Mouse (Mus musculus) ovary, adult 2 months (tissue): ENCODE results near the gene Gm11569. TPM values are rescaled to one million over a fixed set of nuclear protein-coding genes. Genes with fewer than 3 reads are reported as not detected.

Source experiments
- polyA plus RNA-seq: library from polyadenylated mRNA; depleted of rRNA; stranded (reverse); fragments of >200 nt; gene quantifications from 2 replicates; pipeline ENCODE4 v1.2.3, GENCODE M21; 2012; rRNA removed

Gene Gm11569
- not detected in 2 replicates for polyA plus RNA-seq

DNA sequence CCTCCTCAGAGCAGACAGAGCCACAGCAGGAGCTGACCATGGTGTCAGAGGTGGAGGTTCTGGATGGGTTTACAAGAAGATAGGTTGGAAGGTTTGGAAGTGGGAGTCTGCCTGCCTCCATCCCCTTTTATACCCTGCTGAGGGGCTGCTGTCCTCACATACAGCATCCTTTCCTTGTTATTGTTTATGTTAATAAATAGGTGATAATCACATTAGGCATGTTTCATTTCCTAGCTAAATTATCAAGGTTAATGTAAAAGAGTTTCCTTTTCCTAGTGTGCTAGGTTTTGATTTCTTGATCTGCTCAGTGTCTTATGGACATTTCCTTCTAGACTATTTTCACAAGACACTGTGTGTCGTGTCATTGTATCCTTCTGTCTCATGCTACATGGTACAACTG lies at the start of gene Gm11569:
Gene Gm11569, minus strand, starts transcription at position 101 of the 400 bp plus-strand sequence.

DNA sequence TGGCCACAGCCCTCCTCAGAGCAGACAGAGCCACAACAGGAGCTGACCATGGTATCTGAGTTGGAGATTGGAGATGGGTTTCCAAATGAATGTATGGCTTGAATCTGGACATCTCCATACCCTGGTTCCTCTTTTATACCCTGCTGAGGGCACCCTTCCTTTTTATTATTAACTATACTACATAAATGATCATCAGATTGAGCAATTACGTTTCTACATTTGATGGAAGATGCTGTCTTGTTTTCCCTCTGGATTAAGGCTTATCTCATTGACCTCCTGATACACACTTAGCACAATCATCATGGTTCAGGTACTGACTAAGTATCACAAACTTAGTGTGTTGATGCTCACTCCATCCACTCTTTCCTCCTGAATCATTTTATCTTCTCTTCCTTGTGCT lies 39.2 kb upstream of the Gm11569 start, which contains the start of gene 2300003K06Rik:
Gene 2300003K06Rik, minus strand, starts transcription at position 101 of the 400 bp plus-strand sequence.

DNA sequence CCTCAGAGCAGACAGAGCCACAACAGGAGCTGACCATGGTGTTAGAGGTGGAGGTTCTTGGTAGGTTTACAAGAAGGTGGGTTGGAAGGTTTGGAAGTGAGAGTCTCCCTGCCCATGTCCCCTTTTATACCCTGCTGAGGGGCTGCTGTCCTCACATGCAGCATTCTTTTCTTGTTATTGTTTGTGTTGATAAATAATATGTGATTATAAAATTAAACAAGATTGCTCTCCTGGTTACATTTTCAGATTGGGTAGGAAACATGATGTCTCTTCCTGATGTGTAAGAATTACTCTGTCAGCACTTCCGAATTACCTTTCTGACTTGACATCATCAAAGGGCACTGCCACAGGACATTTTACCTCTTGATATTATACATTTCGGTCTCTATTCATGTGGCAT lies 16.8 kb upstream of the Gm11569 start, which contains the start of gene Gm11564:
Gene Gm11564, minus strand, starts transcription at position 101 of the 400 bp plus-strand sequence.

DNA sequence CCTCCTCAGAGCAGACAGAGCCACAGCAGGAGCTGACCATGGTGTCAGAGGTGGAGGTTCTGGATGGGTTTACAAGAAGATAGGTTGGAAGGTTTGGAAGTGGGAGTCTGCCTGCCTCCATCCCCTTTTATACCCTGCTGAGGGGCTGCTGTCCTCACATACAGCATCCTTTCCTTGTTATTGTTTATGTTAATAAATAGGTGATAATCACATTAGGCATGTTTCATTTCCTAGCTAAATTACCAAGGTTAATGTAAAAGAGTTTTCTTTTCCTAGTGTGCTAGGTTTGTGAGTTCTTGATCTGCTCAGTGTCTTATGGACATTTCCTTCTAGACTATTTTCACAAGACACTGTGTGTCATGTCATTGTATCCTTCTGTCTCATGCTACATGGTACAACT lies 11.1 kb upstream of the Gm11569 start, which contains the start of gene Krtap4-13:
Gene Krtap4-13, minus strand, starts transcription at position 101 of the 400 bp plus-strand sequence.

DNA sequence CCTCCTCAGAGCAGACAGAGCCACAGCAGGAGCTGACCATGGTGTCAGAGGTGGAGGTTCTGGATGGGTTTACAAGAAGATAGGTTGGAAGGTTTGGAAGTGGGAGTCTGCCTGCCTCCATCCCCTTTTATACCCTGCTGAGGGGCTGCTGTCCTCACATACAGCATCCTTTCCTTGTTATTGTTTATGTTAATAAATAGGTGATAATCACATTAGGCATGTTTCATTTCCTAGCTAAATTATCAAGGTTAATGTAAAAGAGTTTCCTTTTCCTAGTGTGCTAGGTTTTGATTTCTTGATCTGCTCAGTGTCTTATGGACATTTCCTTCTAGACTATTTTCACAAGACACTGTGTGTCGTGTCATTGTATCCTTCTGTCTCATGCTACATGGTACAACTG lies 5.6 kb upstream of the Gm11569 start, which contains the start of gene Gm11554:
Gene Gm11554, minus strand, starts transcription at position 101 of the 400 bp plus-strand sequence.

DNA sequence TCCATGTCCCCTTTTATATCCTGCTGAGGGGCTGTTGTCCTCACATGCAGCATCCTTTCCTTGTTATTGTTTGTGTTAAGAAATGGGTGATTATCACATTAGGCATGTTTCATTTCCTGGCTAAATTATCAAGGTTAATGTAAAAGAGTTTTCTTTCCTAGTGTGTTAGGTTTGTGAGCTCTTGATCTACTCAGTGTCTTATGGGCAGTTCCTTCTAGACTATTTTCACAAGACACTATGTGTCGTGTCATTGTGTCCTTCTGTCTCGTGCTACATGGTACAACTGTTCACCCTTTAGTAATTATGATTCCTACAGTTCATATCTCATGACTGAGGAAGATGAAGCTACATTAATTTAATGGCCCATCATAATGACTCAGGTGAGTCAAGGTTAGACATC lies 5.4 kb downstream of the Gm11569 start, which contains the start of gene Gm11596:
Gene Gm11596, minus strand, starts transcription at position 101 of the 400 bp plus-strand sequence.

DNA sequence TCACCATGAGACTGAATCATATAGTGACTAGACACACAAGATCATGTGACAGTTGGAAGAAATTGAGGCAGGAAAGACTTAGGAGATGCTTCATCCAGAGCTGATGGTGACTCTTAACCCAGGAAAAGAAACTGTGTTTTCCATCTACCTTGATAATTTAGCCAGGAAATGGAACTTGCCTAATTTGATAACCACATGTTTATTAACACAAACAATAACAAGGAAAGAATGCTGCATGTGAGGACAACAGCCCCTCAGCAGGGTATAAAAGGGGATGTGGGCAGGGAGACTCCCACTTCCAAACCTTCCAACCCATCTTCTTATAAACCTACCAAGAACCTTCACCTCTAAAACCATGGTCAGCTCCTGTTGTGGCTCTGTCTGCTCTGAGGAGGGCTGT lies 13.8 kb downstream of the Gm11569 start, which contains the start of gene Krtap4-9:
Gene Krtap4-9, plus strand, starts transcription at position 301 of the 400 bp plus-strand sequence.

DNA sequence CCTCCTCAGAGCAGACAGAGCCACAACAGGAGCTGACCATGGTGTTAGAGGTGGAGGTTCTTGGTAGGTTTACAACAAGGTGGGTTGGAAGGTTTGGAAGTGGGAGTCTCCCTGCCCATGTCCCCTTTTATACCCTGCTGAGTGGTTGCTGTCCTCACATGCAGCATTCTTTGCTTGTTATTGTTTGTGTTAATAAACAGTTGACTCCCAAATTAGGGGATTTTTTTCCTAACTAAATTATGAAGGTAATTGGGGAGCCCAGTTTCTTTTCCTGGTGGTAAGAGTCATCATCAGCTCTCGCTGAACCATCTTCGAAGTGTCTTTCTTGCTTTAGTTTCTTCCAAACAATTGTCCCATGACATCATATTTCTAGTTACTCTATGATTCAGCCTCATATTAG lies 18.1 kb downstream of the Gm11569 start, which contains the start of gene Krtap4-8:
Gene Krtap4-8, minus strand, starts transcription at position 101 of the 400 bp plus-strand sequence.

DNA sequence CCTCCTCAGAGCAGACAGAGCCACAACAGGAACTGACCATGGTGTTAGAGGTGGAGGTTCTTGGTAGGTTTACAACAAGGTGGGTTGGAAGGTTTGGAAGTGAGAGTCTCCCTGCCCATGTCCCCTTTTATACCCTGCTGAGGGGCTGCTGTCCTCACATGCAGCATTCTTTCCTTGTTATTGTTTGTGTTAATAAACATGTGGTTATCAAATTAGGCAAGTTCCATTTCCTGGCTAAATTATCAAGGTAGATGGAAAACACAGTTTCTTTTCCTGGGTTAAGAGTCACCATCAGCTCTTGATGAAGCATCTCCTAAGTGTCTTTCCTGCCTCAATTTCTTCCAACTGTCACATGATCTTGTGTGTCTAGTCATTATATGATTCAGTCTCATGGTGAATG lies 25.9 kb downstream of the Gm11569 start, which contains the start of gene Gm11595:
Gene Gm11595, minus strand, starts transcription at position 101 of the 400 bp plus-strand sequence.

Other genes with a start within 250 kb of the Gm11569 start
- gene Krtap3-3, start 248.1 kb downstream of the Gm11569 start, polyA plus RNA-seq = not detected in 2 replicates
- gene Krtap3-2, start 242.1 kb downstream of the Gm11569 start, polyA plus RNA-seq = not detected in 2 replicates
- gene Gm11939, start 239.5 kb downstream of the Gm11569 start, polyA plus RNA-seq = not detected in 2 replicates
- not detected in 2 replicates for gene Krtap3-1, start 232.3 kb downstream of the Gm11569 start, polyA plus RNA-seq
- not detected in 2 replicates for gene Krtap1-5, start 217.9 kb downstream of the Gm11569 start, polyA plus RNA-seq
- not detected in 2 replicates for gene Krtap1-4, start 215.3 kb downstream of the Gm11569 start, polyA plus RNA-seq
- not detected in 2 replicates for gene Krtap1-3, start 207.6 kb downstream of the Gm11569 start, polyA plus RNA-seq
- not detected in 2 replicates for gene Krtap9-3, start 200.8 kb downstream of the Gm11569 start, polyA plus RNA-seq
- gene Gm11938, start 195.6 kb downstream of the Gm11569 start, polyA plus RNA-seq = not detected in 2 replicates
- gene Gm11937, start 188.7 kb downstream of the Gm11569 start, polyA plus RNA-seq = not detected in 2 replicates
- gene Krtap2-4, start 184.1 kb downstream of the Gm11569 start, polyA plus RNA-seq = not detected in 2 replicates
- 0.18 and 0.21 TPM in 2 replicates for gene Gm11562, start 178.5 kb downstream of the Gm11569 start, polyA plus RNA-seq
- gene Krtap4-1, start 170.7 kb downstream of the Gm11569 start, polyA plus RNA-seq = not detected in 2 replicates
- gene Krtap4-2, start 163.8 kb downstream of the Gm11569 start, polyA plus RNA-seq = not detected in 2 replicates
- not detected in 2 replicates for gene Krtap4-7, start 154.8 kb downstream of the Gm11569 start, polyA plus RNA-seq
- gene Gm11555, start 148.7 kb downstream of the Gm11569 start, polyA plus RNA-seq = not detected in 2 replicates
- gene Gm11563, start 140.0 kb downstream of the Gm11569 start, polyA plus RNA-seq = not detected in 2 replicates
- gene Krtap4-6, start 133.0 kb downstream of the Gm11569 start, polyA plus RNA-seq = 0.18 and 0.26 TPM in 2 replicates
- gene Gm14190, start 108.2 kb downstream of the Gm11569 start, polyA plus RNA-seq = not detected in 2 replicates
- gene Gm14180, start 64.6 kb downstream of the Gm11569 start, polyA plus RNA-seq = not detected in 2 replicates
- not detected in 2 replicates for gene Gm11595, start 26.0 kb downstream of the Gm11569 start, polyA plus RNA-seq
- not detected in 2 replicates for gene Krtap4-8, start 18.2 kb downstream of the Gm11569 start, polyA plus RNA-seq
- not detected in 2 replicates for gene Krtap4-9, start 13.7 kb downstream of the Gm11569 start, polyA plus RNA-seq
- gene Gm11596, start 5.5 kb downstream of the Gm11569 start, polyA plus RNA-seq = not detected in 2 replicates
- gene Gm11554, start 5.5 kb upstream of the Gm11569 start, polyA plus RNA-seq = not detected in 2 replicates
- gene Krtap4-13, start 11.0 kb upstream of the Gm11569 start, polyA plus RNA-seq = not detected in 2 replicates
- not detected in 2 replicates for gene Gm11564, start 16.7 kb upstream of the Gm11569 start, polyA plus RNA-seq
- gene 2300003K06Rik, start 39.1 kb upstream of the Gm11569 start, polyA plus RNA-seq = not detected in 2 replicates
- not detected in 2 replicates for gene Krtap4-16, start 52.7 kb upstream of the Gm11569 start, polyA plus RNA-seq
- gene Gm11568, start 59.0 kb upstream of the Gm11569 start, polyA plus RNA-seq = not detected in 2 replicates
- not detected in 2 replicates for gene Gm11559, start 65.5 kb upstream of the Gm11569 start, polyA plus RNA-seq
- gene Krtap9-1, start 74.5 kb upstream of the Gm11569 start, polyA plus RNA-seq = not detected in 2 replicates
- not detected in 2 replicates for gene Gm11567, start 80.3 kb upstream of the Gm11569 start, polyA plus RNA-seq
- not detected in 2 replicates for gene Krtap31-1, start 109.0 kb upstream of the Gm11569 start, polyA plus RNA-seq
- gene Gm11565, start 115.8 kb upstream of the Gm11569 start, polyA plus RNA-seq = not detected in 2 replicates
- not detected in 2 replicates for gene Krtap31-2, start 137.4 kb upstream of the Gm11569 start, polyA plus RNA-seq
- not detected in 2 replicates for gene Krtap9-5, start 149.5 kb upstream of the Gm11569 start, polyA plus RNA-seq
- gene Krtap29-1, start 180.1 kb upstream of the Gm11569 start, polyA plus RNA-seq = not detected in 2 replicates
- not detected in 2 replicates for gene Krtap16-1, start 187.7 kb upstream of the Gm11569 start, polyA plus RNA-seq
- gene Krtap17-1, start 195.1 kb upstream of the Gm11569 start, polyA plus RNA-seq = 0.23 TPM in 1 of 2 replicates, not detected in the other
- not detected in 2 replicates for gene Krt33a, start 217.3 kb upstream of the Gm11569 start, polyA plus RNA-seq
- gene Krt33b, start 230.9 kb upstream of the Gm11569 start, polyA plus RNA-seq = not detected in 2 replicates
- not detected in 2 replicates for gene Krt34, start 242.6 kb upstream of the Gm11569 start, polyA plus RNA-seq